Mouse (Mus musculus) small intestine, adult 2 months (tissue): Measurements from ENCODE around the gene Serinc4.

Experiments used
- CTCF ChIP-seq: fragments of 200-500 bp; IDR thresholded peaks from 2 replicates; pipeline ENCODE4 v1.5.1; 2012; ENCODE audit warnings: low read depth, mild to moderate bottlenecking, control low read depth, inconsistent platforms, low read length, moderate library complexity, mixed read lengths; ENCODE audit not compliant: insufficient replicate concordance, insufficient read length; ENCODE audit errors: extremely low read depth
- POLR2A ChIP-seq: fragments of 200-500 bp; IDR thresholded peaks from 2 replicates; pipeline ENCODE4 v1.6.1; 2012; ENCODE audit warnings: low read depth, mild to moderate bottlenecking, control low read depth, inconsistent platforms, low read length, moderate library complexity

DNA sequence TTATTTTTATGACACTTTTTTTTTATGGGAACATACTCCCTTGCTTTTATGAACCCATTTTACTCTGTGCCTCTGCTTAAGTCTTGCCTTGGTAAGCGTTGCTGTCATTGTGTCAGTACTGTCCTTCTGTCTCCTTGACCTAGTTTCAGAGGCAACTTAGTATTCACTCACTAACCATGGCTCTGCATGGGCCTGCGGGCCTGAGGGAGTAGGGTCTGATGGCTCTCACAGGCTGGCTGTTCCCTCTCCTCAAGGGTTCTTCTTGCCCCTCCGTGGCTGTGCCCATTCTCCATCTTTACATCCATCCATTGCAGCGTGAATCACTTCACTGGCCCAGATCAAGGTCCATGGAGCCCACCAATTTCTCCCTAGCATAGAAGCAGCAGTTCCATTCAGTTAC, 10.1 kb downstream of the Serinc4 start:
- no peak for TF ChIP-seq POLR2A
- TF ChIP-seq CTCF = no peak
